Mouse (Mus musculus): ENCODE results near the gene Cryba4. TPM values are rescaled to one million over a fixed set of nuclear protein-coding genes. Genes with fewer than 3 reads are reported as not detected.

The Cryba4 gene
- polyA plus RNA-seq, 1 experiment from 2014 or later: 1.9 TPM

GRCm38 (mm10) chr5:112264099-112264498 lies 11.8 kb upstream of the Cryba4 start:
- ATAC-seq (ENCODE audit: extremely low read depth, insufficient number of reproducible peaks, low FRiP score, low TSS enrichment): no peak
- Histone ChIP-seq H3K27me3 (replicated peaks) (peaks cover 71% of the 10 kb centered on the region), H3K9me3 (no peaks in the 10 kb centered on the region), H3K36me3 (no peaks in the 10 kb centered on the region), H3K27ac (replicated peaks) (no peak overlapping the region), H3K4me1 (peaks cover 7% of the 10 kb centered on the region), H3K4me3 (no peak overlapping the region), H3K9ac (no peak overlapping the region), H3K4me2 (no peak overlapping the region)
- WGBS: 78% methylated on average over 7 of the region's 7 CpGs

GRCm38 (mm10) chr5:112260818-112261217 lies 8.5 kb upstream of the Cryba4 start:
- H3K4me3 ChIP-seq: no peak overlapping the region
- no peak overlapping the region for H3K9ac ChIP-seq
- no peak for ATAC-seq (ENCODE audit: extremely low read depth, insufficient number of reproducible peaks, low FRiP score, low TSS enrichment)
- H3K36me3 ChIP-seq: no peaks in the 10 kb centered on the region
- H3K27ac ChIP-seq (replicated peaks): no peak overlapping the region
- peaks cover 6% of the 10 kb centered on the region for H3K4me1 ChIP-seq
- WGBS: 73% methylated on average over 3 of the region's 3 CpGs
- H3K27me3 ChIP-seq (replicated peaks): peaks cover 67% of the 10 kb centered on the region
- H3K9me3 ChIP-seq: no peaks in the 10 kb centered on the region
- no peak overlapping the region for H3K4me2 ChIP-seq

- H3K9ac ChIP-seq: no peak overlapping the region
- H3K27me3 ChIP-seq (replicated peaks): peaks cover 64% of the 10 kb centered on the region
- no peaks in the 10 kb centered on the region for H3K36me3 ChIP-seq
- H3K4me3 ChIP-seq: no peak overlapping the region
- peaks cover 7% of the 10 kb centered on the region for H3K4me1 ChIP-seq
- H3K4me2 ChIP-seq: no peak overlapping the region
- no peaks in the 10 kb centered on the region for H3K9me3 ChIP-seq
- no peak for ATAC-seq (ENCODE audit: extremely low read depth, insufficient number of reproducible peaks, low FRiP score, low TSS enrichment)
- 78% methylated on average over 16 of the region's 16 CpGs for WGBS
- no peak overlapping the region for H3K27ac ChIP-seq (replicated peaks)
Measured at GRCm38 (mm10) chr5:112259862-112260650, 7.7 kb upstream of the Cryba4 start.

GRCm38 (mm10) chr5:112257896-112258295 lies 5.6 kb upstream of the Cryba4 start:
- H3K4me2 ChIP-seq: no peak overlapping the region
- H3K27ac ChIP-seq (replicated peaks): no peak overlapping the region
- H3K27me3 ChIP-seq (replicated peaks): peaks cover 51% of the 10 kb centered on the region
- H3K9ac ChIP-seq: no peak overlapping the region
- peaks cover 27% of the 10 kb centered on the region for H3K4me1 ChIP-seq
- WGBS: 70% methylated on average over 3 of the region's 3 CpGs
- H3K36me3 ChIP-seq: no peaks in the 10 kb centered on the region
- no peaks in the 10 kb centered on the region for H3K9me3 ChIP-seq
- no peak for ATAC-seq (ENCODE audit: extremely low read depth, insufficient number of reproducible peaks, low FRiP score, low TSS enrichment)
- no peak overlapping the region for H3K4me3 ChIP-seq

GRCm38 (mm10) chr5:112256457-112256856 lies 4.1 kb upstream of the Cryba4 start:
- Histone ChIP-seq H3K4me1 (peaks cover 36% of the 10 kb centered on the region), H3K9ac (no peak overlapping the region), H3K36me3 (no peaks in the 10 kb centered on the region), H3K9me3 (no peaks in the 10 kb centered on the region), H3K4me3 (no peak overlapping the region), H3K27me3 (replicated peaks) (peaks cover 48% of the 10 kb centered on the region), H3K4me2 (no peak overlapping the region), H3K27ac (replicated peaks) (no peak overlapping the region)
- ATAC-seq (ENCODE audit: extremely low read depth, insufficient number of reproducible peaks, low FRiP score, low TSS enrichment): no peak
- WGBS: 78% methylated on average over 9 of the region's 9 CpGs

- Histone ChIP-seq H3K9ac (0 out of 2 replicates have a peak within 1 kb of the TSS, but pooled peaks have one; percentile 24), H3K36me3 (no peaks in the 10 kb centered on the region), H3K9me3 (no peaks in the 10 kb centered on the region), H3K4me3 (no peak within 1 kb of the TSS), H3K4me2 (no peak within 1 kb of the TSS), H3K4me1 (peaks cover 36% of the 10 kb centered on the region), H3K27ac (replicated peaks) (peak within 1 kb of the TSS; percentile 16; the same call in 1 of the 2 replicates), H3K27me3 (replicated peaks) (peaks cover 54% of the 10 kb centered on the region)
- WGBS: 46% methylated on average over 3 of the region's 3 CpGs
- ATAC-seq (ENCODE audit: extremely low read depth, insufficient number of reproducible peaks, low FRiP score, low TSS enrichment): no peak
Measured at GRCm38 (mm10) chr5:112255426-112255825, 3.1 kb upstream of the Cryba4 start, which contains the start of gene Crybb1. Gene Crybb1, plus strand, starts transcription at chr5:112255815.

GRCm38 (mm10) chr5:112254282-112254806 lies 2.0 kb upstream of the Cryba4 start:
- WGBS: 58% methylated on average over 7 of the region's 7 CpGs
- H3K9ac ChIP-seq: no peak overlapping the region
- H3K9me3 ChIP-seq: no peaks in the 10 kb centered on the region
- peaks cover 36% of the 10 kb centered on the region for H3K4me1 ChIP-seq
- H3K27ac ChIP-seq (replicated peaks): peak overlapping the region; percentile 16; the same call in 1 of the 2 replicates
- ATAC-seq (ENCODE audit: extremely low read depth, insufficient number of reproducible peaks, low FRiP score, low TSS enrichment): no peak
- H3K4me3 ChIP-seq: no peak overlapping the region
- no peak overlapping the region for H3K4me2 ChIP-seq
- peaks cover 45% of the 10 kb centered on the region for H3K27me3 ChIP-seq (replicated peaks)
- H3K36me3 ChIP-seq: no peaks in the 10 kb centered on the region

GRCm38 (mm10) chr5:112253169-112253568 lies 851 bp upstream of the Cryba4 start:
- Histone ChIP-seq H3K9ac (no peak overlapping the region), H3K27ac (replicated peaks) (no peak overlapping the region)
- no peak for ATAC-seq (ENCODE audit: extremely low read depth, insufficient number of reproducible peaks, low FRiP score, low TSS enrichment)

GRCm38 (mm10) chr5:112249106-112249505 lies 3.2 kb downstream of the Cryba4 start:
- H3K27me3 ChIP-seq (replicated peaks): peaks cover 43% of the 10 kb centered on the region
- H3K4me1 ChIP-seq: peaks cover 34% of the 10 kb centered on the region
- H3K9ac ChIP-seq: no peak overlapping the region
- H3K36me3 ChIP-seq: no peaks in the 10 kb centered on the region
- no peaks in the 10 kb centered on the region for H3K9me3 ChIP-seq
- ATAC-seq (ENCODE audit: extremely low read depth, insufficient number of reproducible peaks, low FRiP score, low TSS enrichment): no peak
- no peak overlapping the region for H3K27ac ChIP-seq (replicated peaks)
- H3K4me3 ChIP-seq: no peak overlapping the region
- 80% methylated on average over 11 of the region's 11 CpGs for WGBS
- H3K4me2 ChIP-seq: no peak overlapping the region

More at GRCm38 (mm10) chr5:112253169-112253568, 851 bp upstream of the Cryba4 start:
- Histone ChIP-seq H3K4me1 (peaks cover 36% of the 10 kb centered on the region), H3K4me2 (no peak overlapping the region), H3K4me3 (no peak overlapping the region), H3K27me3 (replicated peaks) (peaks cover 44% of the 10 kb centered on the region), H3K36me3 (no peaks in the 10 kb centered on the region), H3K9me3 (no peaks in the 10 kb centered on the region)
- 42% methylated on average over 8 of the region's 8 CpGs for WGBS

- Histone ChIP-seq H3K4me3 (no peak overlapping the region), H3K27me3 (replicated peaks) (peaks cover 43% of the 10 kb centered on the region)
- WGBS: 40% methylated on average over 8 of the region's 8 CpGs
Measured at GRCm38 (mm10) chr5:112247399-112247798, 4.9 kb downstream of the Cryba4 start.

GRCm38 (mm10) chr5:112244890-112245615 lies 7.3 kb downstream of the Cryba4 start:
- ATAC-seq (ENCODE audit: extremely low read depth, insufficient number of reproducible peaks, low FRiP score, low TSS enrichment): no peak
- no peaks in the 10 kb centered on the region for H3K9me3 ChIP-seq
- H3K4me1 ChIP-seq: peaks cover 19% of the 10 kb centered on the region
- H3K27me3 ChIP-seq (replicated peaks): peaks cover 35% of the 10 kb centered on the region
- H3K9ac ChIP-seq: no peak overlapping the region
- H3K4me3 ChIP-seq: no peak overlapping the region
- H3K27ac ChIP-seq (replicated peaks): no peak overlapping the region
- H3K36me3 ChIP-seq: no peaks in the 10 kb centered on the region
- no peak overlapping the region for H3K4me2 ChIP-seq
- WGBS: 41% methylated on average over 8 of the region's 8 CpGs

More at GRCm38 (mm10) chr5:112247399-112247798, 4.9 kb downstream of the Cryba4 start:
- no peak overlapping the region for H3K9ac ChIP-seq
- no peak overlapping the region for H3K4me2 ChIP-seq
- no peaks in the 10 kb centered on the region for H3K9me3 ChIP-seq
- no peak overlapping the region for H3K27ac ChIP-seq (replicated peaks)
- H3K36me3 ChIP-seq: no peaks in the 10 kb centered on the region
- H3K4me1 ChIP-seq: peaks cover 23% of the 10 kb centered on the region
- ATAC-seq (ENCODE audit: extremely low read depth, insufficient number of reproducible peaks, low FRiP score, low TSS enrichment): no peak

Data from heart, embryonic 13.5 days (tissue).